Mouse (Mus musculus): ENCODE data around the gene Slc2a4.

DNA sequence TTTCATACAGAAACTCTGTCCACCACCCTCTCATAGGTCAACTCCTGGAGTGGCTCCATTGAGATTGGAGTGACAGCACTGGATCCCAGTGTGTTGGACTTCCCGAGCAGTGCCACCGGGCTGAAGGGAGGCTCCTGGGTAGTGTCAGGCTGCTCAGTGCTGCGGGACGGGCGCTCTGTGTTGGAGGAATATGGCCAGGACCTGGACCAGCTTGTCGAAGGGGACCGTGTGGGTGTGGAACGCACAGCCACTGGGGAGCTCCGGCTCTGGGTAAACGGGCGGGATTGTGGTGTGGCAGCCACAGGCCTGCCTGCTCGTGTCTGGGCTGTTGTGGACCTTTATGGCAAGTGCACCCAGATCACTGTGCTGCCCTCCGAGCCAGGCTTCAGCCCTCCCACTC lies 45.0 kb downstream of the Slc2a4 start:
- TF ChIP-seq POLR2A (IDR thresholded peaks at IDR 0.05; ENCODE audit: borderline replicate concordance, low read depth, low read length) (no peak), CTCF (IDR thresholded peaks at IDR 0.05; ENCODE audit: low read depth, low read length) (no peak)
